Mouse (Mus musculus): ENCODE measurements at regions not wholly inside any gene's neighbourhood (a gene's known extent, or its start where the extent isn't known, plus 50 kb on each side); places are given as distances from the start of the nearest gene placed in this dataset.
"Not testable (repeated sequence)": the region's sequence is repeated elsewhere in the genome, so short reads cannot be mapped to it uniquely, and the experiment has no call there.

DNA sequence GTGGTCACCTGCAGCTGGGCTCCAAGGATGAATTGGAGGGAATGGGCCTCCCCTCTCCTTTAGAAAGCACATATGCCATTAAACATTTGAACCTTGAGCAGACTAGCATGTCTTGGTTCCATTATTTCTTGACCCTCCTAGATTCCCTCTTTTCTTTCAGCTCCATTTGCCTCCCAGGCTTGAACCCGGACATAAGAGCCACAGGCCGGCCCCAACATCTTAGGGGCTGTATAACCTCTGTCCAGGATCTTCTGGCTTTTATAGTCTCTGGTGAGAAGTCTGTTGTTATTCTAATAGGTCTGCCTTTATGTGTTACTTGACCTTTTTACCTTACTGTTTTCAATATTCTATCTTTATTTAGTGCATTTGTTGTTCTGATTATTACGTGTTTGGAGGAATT lies 203.3 kb upstream of the Cntn5 start:
- WGBS = 88% methylated on average over 3 of the region's 3 CpGs
- not testable (repeated sequence) for H3K4me2 ChIP-seq (ENCODE audit: low read depth, low read length); H3K9ac ChIP-seq (ENCODE audit: low read depth, low read length); H3K27me3 ChIP-seq (replicated peaks; ENCODE audit: control insufficient read depth, insufficient read depth, low read length); H3K4me1 ChIP-seq (ENCODE audit: control insufficient read depth, insufficient read depth, low read length); H3K4me3 ChIP-seq (ENCODE audit: low read depth, low read length); H3K36me3 ChIP-seq (ENCODE audit: control insufficient read depth, insufficient read depth, low read length); H3K9me3 ChIP-seq (ENCODE audit: control insufficient read depth, low read length); H3K27ac ChIP-seq (replicated peaks; ENCODE audit: low read depth, low read length); DNase-seq (ENCODE audit: low spot score); ATAC-seq (ENCODE audit: low read depth)

DNA sequence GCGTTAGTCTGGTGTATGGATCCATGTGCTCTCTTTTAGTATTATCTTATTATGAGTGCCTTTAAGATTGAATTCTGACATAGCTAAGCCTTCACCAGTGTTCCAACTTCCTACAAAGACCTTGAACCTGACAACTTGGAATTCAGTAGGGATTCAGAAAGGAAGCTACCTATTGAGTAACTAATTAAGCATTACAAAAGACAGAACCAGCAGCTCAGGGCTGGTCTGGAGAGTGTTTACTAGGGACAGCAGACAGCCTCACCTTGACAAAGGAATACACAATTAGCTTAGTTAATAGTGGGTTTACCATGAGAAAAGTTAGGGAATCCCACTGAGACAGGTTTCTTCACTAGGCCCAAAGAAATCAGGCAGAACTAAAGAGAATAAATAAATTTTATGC lies 202.6 kb upstream of the Cntn5 start:
- WGBS = 91% methylated on average over 1 of the region's 1 CpGs
- H3K4me3 ChIP-seq (ENCODE audit: low read depth, low read length); DNase-seq (ENCODE audit: low spot score); H3K9ac ChIP-seq (ENCODE audit: low read depth, low read length); H3K36me3 ChIP-seq (ENCODE audit: control insufficient read depth, insufficient read depth, low read length); ATAC-seq (ENCODE audit: low read depth); H3K4me1 ChIP-seq (ENCODE audit: control insufficient read depth, insufficient read depth, low read length); H3K27ac ChIP-seq (replicated peaks; ENCODE audit: low read depth, low read length); H3K4me2 ChIP-seq (ENCODE audit: low read depth, low read length); H3K9me3 ChIP-seq (ENCODE audit: control insufficient read depth, low read length); H3K27me3 ChIP-seq (replicated peaks; ENCODE audit: control insufficient read depth, insufficient read depth, low read length): not testable (repeated sequence)

DNA sequence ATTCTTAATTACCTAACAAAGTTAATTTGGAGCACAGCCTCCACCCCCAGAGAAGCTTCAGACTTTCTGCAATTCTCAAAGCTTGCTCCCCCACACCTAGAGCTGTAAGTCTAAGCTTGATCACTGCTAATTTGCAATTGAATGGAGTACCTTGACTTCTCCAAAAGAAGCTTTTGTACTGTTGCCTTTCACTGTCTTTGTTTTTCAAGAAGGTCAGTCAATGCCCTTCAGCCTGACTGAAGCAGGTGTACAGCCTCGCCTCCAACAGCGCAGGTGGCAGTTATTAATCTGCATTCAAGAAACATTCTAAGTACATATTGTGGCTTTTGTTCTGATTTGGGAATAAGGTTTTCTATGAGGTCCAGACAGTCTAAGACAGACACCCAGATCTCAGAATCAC lies 201.7 kb upstream of the Cntn5 start:
- no peaks in the 10 kb centered on the region for H3K9me3 ChIP-seq (ENCODE audit: control insufficient read depth, low read length)
- H3K9ac ChIP-seq (ENCODE audit: low read depth, low read length) = no peak overlapping the region
- H3K36me3 ChIP-seq (ENCODE audit: control insufficient read depth, insufficient read depth, low read length) = no peaks in the 10 kb centered on the region
- H3K4me1 ChIP-seq (ENCODE audit: control insufficient read depth, insufficient read depth, low read length) = no peaks in the 10 kb centered on the region
- ATAC-seq (ENCODE audit: low read depth) (no peak), DNase-seq (ENCODE audit: low spot score) (no peak)
- no peak overlapping the region for H3K4me2 ChIP-seq (ENCODE audit: low read depth, low read length)
- no peaks in the 10 kb centered on the region for H3K27me3 ChIP-seq (replicated peaks; ENCODE audit: control insufficient read depth, insufficient read depth, low read length)
- no peak overlapping the region for H3K4me3 ChIP-seq (ENCODE audit: low read depth, low read length)
- no peak overlapping the region for H3K27ac ChIP-seq (replicated peaks; ENCODE audit: low read depth, low read length)
- 86% methylated on average over 2 of the region's 2 CpGs for WGBS

DNA sequence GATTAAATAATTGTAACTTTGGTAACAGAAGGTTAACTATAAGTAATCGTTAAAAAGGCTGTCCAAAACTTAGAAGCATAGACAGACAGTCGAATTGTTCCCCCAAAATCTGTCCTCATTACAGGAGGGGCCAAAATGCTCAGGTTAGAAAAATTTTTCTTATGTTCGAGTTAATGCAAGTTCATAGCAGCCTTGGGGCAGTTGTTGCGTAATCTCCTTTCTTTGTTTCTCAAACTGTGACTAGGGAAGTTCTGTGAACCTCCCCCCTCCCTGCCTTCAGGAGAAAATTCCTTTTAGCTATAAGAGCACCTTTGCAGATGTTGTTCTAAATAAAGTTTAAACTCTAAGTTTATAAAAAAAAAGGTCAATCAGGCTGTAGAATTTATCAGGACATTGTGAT lies 198.9 kb upstream of the Cntn5 start:
- no peak overlapping the region for H3K27ac ChIP-seq (replicated peaks; ENCODE audit: low read depth, low read length)
- no peak overlapping the region for H3K4me3 ChIP-seq (ENCODE audit: low read depth, low read length)
- WGBS = 74% methylated on average over 4 of the region's 4 CpGs
- H3K36me3 ChIP-seq (ENCODE audit: control insufficient read depth, insufficient read depth, low read length) = no peaks in the 10 kb centered on the region
- ATAC-seq (ENCODE audit: low read depth) (no peak), DNase-seq (ENCODE audit: low spot score) (peak; percentile 3)
- no peaks in the 10 kb centered on the region for H3K4me1 ChIP-seq (ENCODE audit: control insufficient read depth, insufficient read depth, low read length)
- H3K9me3 ChIP-seq (ENCODE audit: control insufficient read depth, low read length) = no peaks in the 10 kb centered on the region
- no peak overlapping the region for H3K9ac ChIP-seq (ENCODE audit: low read depth, low read length)
- H3K27me3 ChIP-seq (replicated peaks; ENCODE audit: control insufficient read depth, insufficient read depth, low read length) = no peaks in the 10 kb centered on the region
- no peak overlapping the region for H3K4me2 ChIP-seq (ENCODE audit: low read depth, low read length)

DNA sequence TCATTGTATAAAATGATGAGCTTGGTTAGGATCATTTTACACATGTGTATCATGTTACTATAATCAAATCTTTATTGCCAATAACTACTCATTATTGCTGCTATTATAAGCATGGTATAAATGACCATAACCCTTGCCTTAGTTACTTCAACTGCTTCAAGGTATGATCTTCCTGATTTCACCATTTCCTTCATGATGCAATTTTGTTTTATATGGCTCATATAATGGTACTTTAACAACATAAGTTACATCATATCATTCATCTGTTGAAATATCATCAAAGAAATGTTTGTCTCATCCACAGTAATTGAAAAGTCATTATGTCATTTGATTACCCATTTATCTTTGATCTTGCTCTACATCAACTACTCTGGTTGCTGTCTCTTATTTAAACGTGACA lies 188.3 kb upstream of the Cntn5 start:
- Histone ChIP-seq H3K9ac (ENCODE audit: low read depth, low read length) (no peak overlapping the region), H3K27ac (replicated peaks; ENCODE audit: low read depth, low read length) (no peak overlapping the region), H3K4me2 (ENCODE audit: low read depth, low read length) (no peak overlapping the region), H3K4me3 (ENCODE audit: low read depth, low read length) (no peak overlapping the region), H3K4me1 (ENCODE audit: control insufficient read depth, insufficient read depth, low read length) (no peaks in the 10 kb centered on the region), H3K27me3 (replicated peaks; ENCODE audit: control insufficient read depth, insufficient read depth, low read length) (no peaks in the 10 kb centered on the region), H3K9me3 (ENCODE audit: control insufficient read depth, low read length) (no peaks in the 10 kb centered on the region), H3K36me3 (ENCODE audit: control insufficient read depth, insufficient read depth, low read length) (no peaks in the 10 kb centered on the region)
- DNase-seq (ENCODE audit: low spot score) (no peak), ATAC-seq (ENCODE audit: low read depth) (no peak)
- 82% methylated on average over 1 of the region's 1 CpGs for WGBS

DNA sequence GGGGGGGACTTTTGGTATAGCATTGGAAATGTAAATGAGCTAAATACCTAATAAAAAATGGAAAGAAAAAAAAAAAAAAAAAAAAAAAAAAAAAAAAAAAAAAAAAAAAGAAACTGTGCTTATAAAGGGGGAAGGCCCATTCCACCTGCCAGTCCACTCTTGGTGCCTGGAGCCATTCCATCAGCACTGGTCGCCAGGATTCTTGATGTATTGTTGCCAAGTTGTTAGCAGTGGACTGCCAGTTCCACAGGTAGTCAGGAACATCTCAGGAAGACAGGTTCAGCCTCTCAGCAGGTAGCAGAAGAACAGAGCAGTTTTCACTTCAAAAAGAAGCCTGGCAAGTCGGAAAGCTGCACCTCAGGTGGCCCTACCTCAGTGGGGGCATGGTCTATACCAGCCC lies 162.6 kb upstream of the Cntn5 start:
- WGBS = 57% methylated on average over 2 of the region's 2 CpGs
- not testable (repeated sequence) for H3K4me2 ChIP-seq (ENCODE audit: low read depth, low read length); H3K27ac ChIP-seq (replicated peaks; ENCODE audit: low read depth, low read length); H3K27me3 ChIP-seq (replicated peaks; ENCODE audit: control insufficient read depth, insufficient read depth, low read length); H3K4me3 ChIP-seq (ENCODE audit: low read depth, low read length); ATAC-seq (ENCODE audit: low read depth); H3K4me1 ChIP-seq (ENCODE audit: control insufficient read depth, insufficient read depth, low read length); DNase-seq (ENCODE audit: low spot score); H3K9ac ChIP-seq (ENCODE audit: low read depth, low read length); H3K9me3 ChIP-seq (ENCODE audit: control insufficient read depth, low read length); H3K36me3 ChIP-seq (ENCODE audit: control insufficient read depth, insufficient read depth, low read length)

DNA sequence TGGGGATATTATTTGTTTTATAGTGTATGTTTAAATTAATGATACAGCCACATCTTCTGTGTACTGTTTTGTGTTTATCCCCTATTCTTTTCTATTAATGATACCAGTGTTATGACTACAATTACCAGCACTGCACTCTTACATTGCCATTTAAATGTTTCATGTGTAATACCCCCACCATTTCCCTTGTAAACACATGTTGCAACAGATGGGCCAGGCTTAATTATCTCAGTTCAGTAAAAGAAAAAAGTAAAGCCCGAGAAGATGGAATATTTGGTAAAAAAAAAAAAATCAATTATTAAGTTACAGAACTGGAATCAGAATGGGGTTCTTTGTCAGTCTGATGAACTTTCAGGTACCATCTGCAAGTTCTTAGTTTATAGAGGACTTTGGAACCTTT lies 158.3 kb upstream of the Cntn5 start:
- Histone ChIP-seq H3K27me3 (replicated peaks; ENCODE audit: control insufficient read depth, insufficient read depth, low read length) (no peaks in the 10 kb centered on the region), H3K4me1 (ENCODE audit: control insufficient read depth, insufficient read depth, low read length) (no peaks in the 10 kb centered on the region), H3K4me3 (ENCODE audit: low read depth, low read length) (no peak overlapping the region), H3K9me3 (ENCODE audit: control insufficient read depth, low read length) (no peaks in the 10 kb centered on the region), H3K27ac (replicated peaks; ENCODE audit: low read depth, low read length) (no peak overlapping the region), H3K9ac (ENCODE audit: low read depth, low read length) (no peak overlapping the region), H3K4me2 (ENCODE audit: low read depth, low read length) (no peak overlapping the region), H3K36me3 (ENCODE audit: control insufficient read depth, insufficient read depth, low read length) (no peaks in the 10 kb centered on the region)
- DNase-seq (ENCODE audit: low spot score) = no peak
- no peak for ATAC-seq (ENCODE audit: low read depth)
- 53% methylated on average over 1 of the region's 1 CpGs for WGBS
